Mouse (Mus musculus) myocyte (in vitro differentiated cells): ENCODE results near the gene Podn.

Experiments
- CEBPB ChIP-seq: IDR thresholded peaks from 2 replicates; pipeline ENCODE4 v1.6.1; 2011; ENCODE audit warnings: mild to moderate bottlenecking, moderate library complexity; ENCODE audit not compliant: poor library complexity, insufficient read depth, severe bottlenecking
- E2F4 ChIP-seq: IDR thresholded peaks from one replicate; pipeline ENCODE4 v1.6.1; 2011; ENCODE audit warnings: mild to moderate bottlenecking, control low read depth, moderate library complexity; ENCODE audit not compliant: insufficient read depth
- MAX ChIP-seq: IDR thresholded peaks from one replicate; pipeline ENCODE4 v1.6.1; 2011; ENCODE audit warnings: low read depth, mild to moderate bottlenecking, control low read depth
- MYOD1 ChIP-seq, 3 experiments: IDR thresholded peaks; one replicate each; pipeline ENCODE4 v1.6.1; 2011; ENCODE audit warnings: control low read depth in 2 of 3, low read depth in 2 of 3, mild to moderate bottlenecking in 2 of 3, moderate library complexity in 1 of 3; ENCODE audit not compliant: insufficient read length in 2 of 3, control insufficient read depth in 1 of 3
- POLR2A ChIP-seq: IDR thresholded peaks from one replicate; pipeline ENCODE4 v1.6.1; 2011; ENCODE audit warnings: low read depth, mild to moderate bottlenecking, control low read depth, moderate library complexity; ENCODE audit not compliant: insufficient read length
- POLR2AphosphoS2 ChIP-seq: IDR thresholded peaks from one replicate; pipeline ENCODE4 v1.6.1; 2011; ENCODE audit warnings: low read depth, control low read depth; ENCODE audit not compliant: insufficient read length
- REST ChIP-seq: IDR thresholded peaks from one replicate; pipeline ENCODE4 v1.6.1; 2011; ENCODE audit warnings: mild to moderate bottlenecking, control low read depth, moderate library complexity; ENCODE audit not compliant: insufficient read depth, insufficient read length
- SRF ChIP-seq: IDR thresholded peaks from one replicate; pipeline ENCODE4 v1.6.1; 2011; ENCODE audit warnings: low read depth; ENCODE audit not compliant: control insufficient read depth, insufficient read length
- TCF12 ChIP-seq: IDR thresholded peaks from one replicate; pipeline ENCODE4 v1.6.1; 2011; ENCODE audit warnings: mild to moderate bottlenecking, control low read depth; ENCODE audit not compliant: poor library complexity, insufficient read depth, severe bottlenecking
- TCF3 ChIP-seq: IDR thresholded peaks from one replicate; pipeline ENCODE4 v1.6.1; 2011; ENCODE audit warnings: low read depth, control low read depth; ENCODE audit not compliant: insufficient read length
- USF1 ChIP-seq: IDR thresholded peaks from one replicate; pipeline ENCODE4 v1.6.1; 2011; ENCODE audit warnings: low read depth, mild to moderate bottlenecking, control low read depth, moderate library complexity

GRCm38 (mm10) chr4:108005328-108005727 lies 90.9 kb downstream of the Podn start:
- no peak for TF ChIP-seq POLR2A
- TF ChIP-seq USF1, result no peak
- no peak for TF ChIP-seq E2F4
- no peak for TF ChIP-seq TCF12
- no peak for TF ChIP-seq MAX
- TF ChIP-seq POLR2AphosphoS2, result no peak
- TF ChIP-seq SRF, result no peak
- TF ChIP-seq MYOD1 (IDR thresholded peaks at IDR 0.05; ENCODE audit: control insufficient read depth in 1 of 3, insufficient read length in 2 of 3, low read depth in 2 of 3), result no peak
- TF ChIP-seq CEBPB, result no peak
- no peak for TF ChIP-seq REST
- no peak for TF ChIP-seq TCF3
